Mouse (Mus musculus) forebrain, embryonic 10.5 days (tissue): ENCODE measurements around the gene Hcn4. TPM values are rescaled to one million over a fixed set of nuclear protein-coding genes. Genes with fewer than 3 reads are reported as not detected.

ENCODE experiments used
- DNase-seq: peaks from one replicate; pipeline ENCODE4 v3.0.0-alpha.2; 2017; ENCODE audit warnings: low spot score; ENCODE audit errors: extremely low spot score
- H3K27ac ChIP-seq: fragments of 300-500 bp; sonication (generic); 2 replicates; pipeline ENCODE4 v1.5.1; 2016; ENCODE audit warnings: mild to moderate bottlenecking
- H3K27me3 ChIP-seq: fragments of 300-500 bp; sonication (generic); 2 replicates; pipeline ENCODE4 v1.6.1; 2016; ENCODE audit warnings: mild to moderate bottlenecking; ENCODE audit not compliant: poor library complexity, severe bottlenecking
- H3K36me3 ChIP-seq: fragments of 300-500 bp; sonication (generic); replicated peaks from 2 replicates; pipeline ENCODE4 v1.6.1; 2016; ENCODE audit warnings: mild to moderate bottlenecking, moderate library complexity
- H3K4me1 ChIP-seq: fragments of 300-500 bp; sonication (generic); 2 replicates; pipeline ENCODE4 v1.6.1; 2016
- H3K4me3 ChIP-seq: fragments of 300-500 bp; sonication (generic); 2 replicates; pipeline ENCODE4 v1.5.1; 2016; ENCODE audit warnings: mild to moderate bottlenecking, moderate library complexity
- H3K9me3 ChIP-seq: fragments of 300-500 bp; sonication (generic); 2 replicates; pipeline ENCODE4 v1.6.1; 2016; ENCODE audit warnings: mild to moderate bottlenecking, moderate library complexity
- WGBS: fragments of 180-500 bp; shearing (Covaris S2); methylation state at CpG from one replicate; pipeline ENCODE4 v1.1.7; 2016; 5-methylcytosine and 5-hydroxymethylcytosine counted together
- polyA plus RNA-seq: library from polyadenylated mRNA; unstranded; fragments of >200 nt; fragmentation: Nextera tagmentation; extraction: Ambion mirVana; gene quantifications from 2 replicates; pipeline ENCODE4 v1.2.1, GENCODE M21; 2016

Gene Hcn4
- polyA plus RNA-seq, 1 experiment from 2014 or later: 0.30 TPM

GRCm38 (mm10) chr9:58822431-58823091 is 651 bp upstream of the Hcn4 start:
- under 1% methylated on average over 61 of the region's 62 CpGs for WGBS

GRCm38 (mm10) chr9:58823918-58824215 is 655 bp downstream of the Hcn4 start:
- WGBS: under 1% methylated on average over 28 of the region's 35 CpGs
- H3K27me3 ChIP-seq: peaks cover 91% of the 10 kb centered on the region

More at GRCm38 (mm10) chr9:58822431-58823091, 651 bp upstream of the Hcn4 start:
- no peaks in the 10 kb centered on the region for H3K36me3 ChIP-seq
- no peaks in the 10 kb centered on the region for H3K9me3 ChIP-seq
- peak overlapping the region; percentile 84 for H3K27ac ChIP-seq
- H3K4me1 ChIP-seq: peaks cover 36% of the 10 kb centered on the region
- DNase-seq: peak; percentile 82
- H3K4me3 ChIP-seq: peak overlapping the region; percentile 81
- H3K27me3 ChIP-seq: peaks cover 99% of the 10 kb centered on the region

GRCm38 (mm10) chr9:58829627-58830026 is 6.4 kb downstream of the Hcn4 start:
- no peak overlapping the region for H3K4me3 ChIP-seq
- H3K36me3 ChIP-seq: no peaks in the 10 kb centered on the region
- peaks cover 8% of the 10 kb centered on the region for H3K4me1 ChIP-seq
- H3K9me3 ChIP-seq: no peaks in the 10 kb centered on the region
- 63% methylated on average over 4 of the region's 4 CpGs for WGBS
- DNase-seq: no peak
- peaks cover 38% of the 10 kb centered on the region for H3K27me3 ChIP-seq
- no peak overlapping the region; the same call in 1 of the 2 replicates for H3K27ac ChIP-seq

More at GRCm38 (mm10) chr9:58823918-58824215, 655 bp downstream of the Hcn4 start:
- Histone ChIP-seq H3K4me3 (peak overlapping the region; percentile 81), H3K4me1 (peaks cover 36% of the 10 kb centered on the region), H3K36me3 (no peaks in the 10 kb centered on the region), H3K9me3 (no peaks in the 10 kb centered on the region), H3K27ac (peak overlapping the region; percentile 84)
- peak; percentile 26 for DNase-seq

GRCm38 (mm10) chr9:58832939-58833338 is 9.7 kb downstream of the Hcn4 start:
- H3K36me3 ChIP-seq: no peaks in the 10 kb centered on the region
- 86% methylated on average over 3 of the region's 3 CpGs for WGBS
- H3K27ac ChIP-seq: no peak overlapping the region
- H3K9me3 ChIP-seq: no peaks in the 10 kb centered on the region
- H3K27me3 ChIP-seq: peaks cover 5% of the 10 kb centered on the region; the same call in 1 of the 2 replicates
- H3K4me3 ChIP-seq: no peak overlapping the region
- no peak for DNase-seq
- H3K4me1 ChIP-seq: peaks cover 17% of the 10 kb centered on the region

- Histone ChIP-seq H3K9me3 (no peaks in the 10 kb centered on the region), H3K27ac (no peak overlapping the region), H3K4me1 (peaks cover 10% of the 10 kb centered on the region; the same call in 1 of the 2 replicates), H3K4me3 (no peak overlapping the region), H3K36me3 (no peaks in the 10 kb centered on the region), H3K27me3 (no peaks in the 10 kb centered on the region)
- DNase-seq: no peak
- 57% methylated on average over 5 of the region's 5 CpGs for WGBS
These were observed 14.0 kb downstream of the Hcn4 start for GRCm38 (mm10) chr9:58837174-58837573.

- H3K9me3 ChIP-seq: no peaks in the 10 kb centered on the region
- no peak overlapping the region for H3K4me3 ChIP-seq
- no peak overlapping the region for H3K27ac ChIP-seq
- DNase-seq: no peak
- 89% methylated on average over 5 of the region's 5 CpGs for WGBS
- peaks cover 10% of the 10 kb centered on the region; the same call in 1 of the 2 replicates for H3K4me1 ChIP-seq
- no peaks in the 10 kb centered on the region for H3K36me3 ChIP-seq
- no peaks in the 10 kb centered on the region for H3K27me3 ChIP-seq
These were observed 15.3 kb downstream of the Hcn4 start for GRCm38 (mm10) chr9:58838504-58838903.

- Histone ChIP-seq H3K27ac (no peak overlapping the region), H3K27me3 (no peaks in the 10 kb centered on the region), H3K9me3 (no peaks in the 10 kb centered on the region), H3K4me1 (no peaks in the 10 kb centered on the region), H3K4me3 (no peak overlapping the region), H3K36me3 (no peaks in the 10 kb centered on the region)
- 36% methylated on average over 6 of the region's 6 CpGs for WGBS
- peak; percentile 64 for DNase-seq
These were observed 18.4 kb downstream of the Hcn4 start for GRCm38 (mm10) chr9:58841655-58842054.

GRCm38 (mm10) chr9:58844597-58844996 is 21.4 kb downstream of the Hcn4 start:
- Histone ChIP-seq H3K4me1 (peaks cover 9% of the 10 kb centered on the region), H3K27me3 (no peaks in the 10 kb centered on the region), H3K9me3 (no peaks in the 10 kb centered on the region), H3K27ac (no peak overlapping the region), H3K36me3 (no peaks in the 10 kb centered on the region), H3K4me3 (no peak overlapping the region)
- WGBS: 90% methylated on average over 3 of the region's 3 CpGs
- no peak for DNase-seq

GRCm38 (mm10) chr9:58847008-58847407 is 23.8 kb downstream of the Hcn4 start:
- Histone ChIP-seq H3K36me3 (no peaks in the 10 kb centered on the region), H3K9me3 (no peaks in the 10 kb centered on the region), H3K27ac (no peak overlapping the region), H3K4me3 (no peak overlapping the region), H3K27me3 (no peaks in the 10 kb centered on the region), H3K4me1 (peaks cover 28% of the 10 kb centered on the region)
- no peak for DNase-seq
- 68% methylated on average over 3 of the region's 3 CpGs for WGBS

GRCm38 (mm10) chr9:58847676-58848075 is 24.5 kb downstream of the Hcn4 start:
- Histone ChIP-seq H3K4me3 (no peak overlapping the region), H3K27ac (no peak overlapping the region), H3K36me3 (no peaks in the 10 kb centered on the region), H3K27me3 (no peaks in the 10 kb centered on the region), H3K4me1 (peaks cover 28% of the 10 kb centered on the region), H3K9me3 (no peaks in the 10 kb centered on the region)
- 81% methylated on average over 7 of the region's 7 CpGs for WGBS
- no peak for DNase-seq

GRCm38 (mm10) chr9:58849576-58850315 is 26.5 kb downstream of the Hcn4 start:
- Histone ChIP-seq H3K36me3 (no peaks in the 10 kb centered on the region), H3K4me3 (no peak overlapping the region), H3K27me3 (no peaks in the 10 kb centered on the region), H3K27ac (peak overlapping the region; percentile 51), H3K9me3 (no peaks in the 10 kb centered on the region), H3K4me1 (peaks cover 38% of the 10 kb centered on the region)
- WGBS: 65% methylated on average over 13 of the region's 13 CpGs
- no peak for DNase-seq

- H3K27me3 ChIP-seq: peaks cover 25% of the 10 kb centered on the region
- DNase-seq: no peak
- no peaks in the 10 kb centered on the region for H3K9me3 ChIP-seq
- H3K36me3 ChIP-seq: no peaks in the 10 kb centered on the region
- WGBS: 32% methylated on average over 3 of the region's 3 CpGs
- H3K27ac ChIP-seq: no peak overlapping the region
- no peak overlapping the region for H3K4me3 ChIP-seq
- H3K4me1 ChIP-seq: peaks cover 43% of the 10 kb centered on the region
These were observed 31.7 kb downstream of the Hcn4 start for GRCm38 (mm10) chr9:58854931-58855330.

- no peaks in the 10 kb centered on the region for H3K36me3 ChIP-seq
These were observed 35.9 kb downstream of the Hcn4 start for GRCm38 (mm10) chr9:58859080-58859635.

More at GRCm38 (mm10) chr9:58859080-58859635, 35.9 kb downstream of the Hcn4 start:
- WGBS: 27% methylated on average over 30 of the region's 30 CpGs
- Histone ChIP-seq H3K27ac (peak overlapping the region; percentile 53), H3K4me3 (peak overlapping the region; percentile 43), H3K4me1 (peaks cover 39% of the 10 kb centered on the region), H3K27me3 (peaks cover 31% of the 10 kb centered on the region), H3K9me3 (no peaks in the 10 kb centered on the region)
- no peak for DNase-seq
